Mouse (Mus musculus) neural tube, embryonic 12.5 days (tissue): ENCODE results near the gene Svs5. TPM values are rescaled to one million over a fixed set of nuclear protein-coding genes. Genes with fewer than 3 reads are reported as not detected.

Source experiments
- microRNA-seq: library from miRNA; unstranded; fragments of <30 nt; microRNA quantifications from one replicate; pipeline ENCODE4, GENCODE M21; 2017
- polyA plus RNA-seq: library from polyadenylated mRNA; unstranded; fragments of >200 nt; fragmentation: Nextera tagmentation; extraction: Ambion mirVana; gene quantifications from 2 replicates; pipeline ENCODE4 v1.2.1, GENCODE M21; 2016

Svs5 gene
- polyA plus RNA-seq, 1 experiment from 2014 or later: not detected

Small RNA genes lying within 50 kb of the gene (microRNA-seq; reads per million reads assigned to microRNA genes)
- not detected for gene Mir7678

Other genes with a start within 250 kb of the Svs5 start
- 0.06 and 0.23 TPM in 2 replicates for gene Kcns1, start 161.6 kb upstream of the Svs5 start, polyA plus RNA-seq
- not detected in 2 replicates for gene Wfdc5, start 150.0 kb upstream of the Svs5 start, polyA plus RNA-seq
- not detected in 2 replicates for gene Wfdc12, start 142.1 kb upstream of the Svs5 start, polyA plus RNA-seq
- gene Wfdc15a, start 132.6 kb upstream of the Svs5 start, polyA plus RNA-seq: not detected in 2 replicates
- not detected in 2 replicates for gene Wfdc15b, start 111.1 kb upstream of the Svs5 start, polyA plus RNA-seq
- gene Svs2, start 94.3 kb upstream of the Svs5 start, polyA plus RNA-seq: not detected in 2 replicates
- gene Svs3b, start 76.1 kb upstream of the Svs5 start, polyA plus RNA-seq: not detected in 2 replicates
- not detected in 2 replicates for gene Svs4, start 54.3 kb upstream of the Svs5 start, polyA plus RNA-seq
- not detected in 2 replicates for gene Svs3a, start 43.5 kb upstream of the Svs5 start, polyA plus RNA-seq
- not detected in 2 replicates for gene Svs6, start 16.0 kb upstream of the Svs5 start, polyA plus RNA-seq
- gene Slpi, start 56.4 kb downstream of the Svs5 start, polyA plus RNA-seq: 0.28 TPM in 1 of 2 replicates, not detected in the other
- 0.13 and 0.18 TPM in 2 replicates for gene Rbpjl, start 70.4 kb downstream of the Svs5 start, polyA plus RNA-seq
- gene Matn4, start 72.4 kb downstream of the Svs5 start, polyA plus RNA-seq: 8.2 and 9.0 TPM in 2 replicates
- gene Sdc4, start 111.1 kb downstream of the Svs5 start, polyA plus RNA-seq: 9.7 and 11.7 TPM in 2 replicates
- gene Sys1, start 124.2 kb downstream of the Svs5 start, polyA plus RNA-seq: 72.8 and 82.7 TPM in 2 replicates
- 6.0 and 6.5 TPM in 2 replicates for gene Gm20458, start 128.2 kb downstream of the Svs5 start, polyA plus RNA-seq
- not detected in 2 replicates for gene Trp53tg5, start 141.0 kb downstream of the Svs5 start, polyA plus RNA-seq
- 5.8 and 7.0 TPM in 2 replicates for gene Dbndd2, start 153.4 kb downstream of the Svs5 start, polyA plus RNA-seq
- 50.0 and 55.3 TPM in 2 replicates for gene Pigt, start 164.8 kb downstream of the Svs5 start, polyA plus RNA-seq
- 5.1 and 6.5 TPM in 2 replicates for gene Wfdc2, start 229.7 kb downstream of the Svs5 start, polyA plus RNA-seq
- not detected in 2 replicates for gene Spint3, start 240.7 kb downstream of the Svs5 start, polyA plus RNA-seq